Mouse (Mus musculus) CH12F3 (cell line): ENCODE results near the gene Rnf123.

Source experiments
- in situ Hi-C: fragments of 300-500 bp; cut with MboI; formaldehyde crosslinking; loops from 2 replicates; pipeline ENCODE4 v1.14.3; 2020; ENCODE audit warnings: low sequenced_read_pairs

Gene Rnf123

DNA sequence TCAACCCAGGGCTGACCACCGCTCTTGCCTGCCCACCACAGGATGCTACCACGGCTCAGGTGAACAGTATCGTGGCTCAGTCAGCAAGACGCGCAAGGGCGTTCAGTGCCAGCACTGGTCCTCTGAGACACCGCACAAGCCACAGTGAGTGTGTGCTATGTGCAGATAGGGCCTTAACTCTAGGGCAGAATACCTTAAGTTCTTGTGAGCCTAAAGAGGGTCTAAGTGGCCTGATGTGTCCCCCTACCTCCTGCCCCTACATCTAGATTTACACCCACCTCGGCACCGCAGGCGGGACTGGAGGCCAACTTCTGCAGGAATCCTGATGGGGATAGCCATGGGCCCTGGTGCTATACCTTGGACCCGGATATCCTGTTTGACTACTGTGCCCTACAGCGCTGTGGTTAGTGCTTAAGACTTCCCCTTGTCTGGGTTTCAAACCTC, at the start of gene Rnf123:
TSS of gene Rnf123 (minus strand) at position 359 of the 444 bp plus-strand sequence.
- in situ Hi-C loops = no loop called here

DNA sequence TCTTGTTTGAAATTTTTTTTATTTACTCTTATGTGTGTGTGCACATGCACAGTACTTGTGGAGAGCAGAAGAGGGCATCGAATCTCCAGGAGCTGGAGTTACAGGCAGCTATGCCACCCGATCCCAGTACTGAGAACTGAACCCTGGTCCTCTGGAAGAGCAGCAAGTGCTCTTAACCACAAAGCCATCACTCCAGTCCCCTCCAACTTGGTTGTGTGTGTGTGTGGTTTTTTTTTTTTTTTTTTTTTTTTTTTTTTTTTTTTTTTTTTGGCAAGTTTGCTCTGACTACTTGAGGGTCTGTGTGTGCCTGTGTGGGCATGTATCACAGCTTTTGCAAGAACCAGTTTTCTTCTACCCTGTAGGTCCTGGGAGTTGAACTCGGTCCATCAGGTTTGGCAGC, 49.2 kb upstream of the Rnf123 start:
- in situ Hi-C loops = no loop called here

DNA sequence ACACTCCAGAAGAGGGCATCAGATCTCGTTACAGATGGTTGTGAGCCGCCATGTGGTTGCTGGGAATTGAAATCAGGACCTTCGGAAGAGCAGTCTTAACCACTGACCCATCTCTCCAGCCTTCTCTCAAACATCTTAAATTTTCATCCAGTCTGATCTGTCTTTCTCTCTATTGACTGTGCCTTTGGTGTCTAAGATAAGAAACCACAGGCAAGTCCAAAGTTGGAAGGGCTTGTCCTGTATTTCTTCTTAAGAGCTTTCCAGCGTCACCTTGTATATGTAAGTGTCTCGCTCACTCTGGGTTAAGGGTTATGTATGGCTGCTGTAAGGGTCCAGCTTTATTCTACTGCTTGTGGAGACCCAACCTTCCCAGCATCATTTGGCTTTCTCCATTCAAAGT, 48.4 kb upstream of the Rnf123 start:
- in situ Hi-C loops = no loop called here

DNA sequence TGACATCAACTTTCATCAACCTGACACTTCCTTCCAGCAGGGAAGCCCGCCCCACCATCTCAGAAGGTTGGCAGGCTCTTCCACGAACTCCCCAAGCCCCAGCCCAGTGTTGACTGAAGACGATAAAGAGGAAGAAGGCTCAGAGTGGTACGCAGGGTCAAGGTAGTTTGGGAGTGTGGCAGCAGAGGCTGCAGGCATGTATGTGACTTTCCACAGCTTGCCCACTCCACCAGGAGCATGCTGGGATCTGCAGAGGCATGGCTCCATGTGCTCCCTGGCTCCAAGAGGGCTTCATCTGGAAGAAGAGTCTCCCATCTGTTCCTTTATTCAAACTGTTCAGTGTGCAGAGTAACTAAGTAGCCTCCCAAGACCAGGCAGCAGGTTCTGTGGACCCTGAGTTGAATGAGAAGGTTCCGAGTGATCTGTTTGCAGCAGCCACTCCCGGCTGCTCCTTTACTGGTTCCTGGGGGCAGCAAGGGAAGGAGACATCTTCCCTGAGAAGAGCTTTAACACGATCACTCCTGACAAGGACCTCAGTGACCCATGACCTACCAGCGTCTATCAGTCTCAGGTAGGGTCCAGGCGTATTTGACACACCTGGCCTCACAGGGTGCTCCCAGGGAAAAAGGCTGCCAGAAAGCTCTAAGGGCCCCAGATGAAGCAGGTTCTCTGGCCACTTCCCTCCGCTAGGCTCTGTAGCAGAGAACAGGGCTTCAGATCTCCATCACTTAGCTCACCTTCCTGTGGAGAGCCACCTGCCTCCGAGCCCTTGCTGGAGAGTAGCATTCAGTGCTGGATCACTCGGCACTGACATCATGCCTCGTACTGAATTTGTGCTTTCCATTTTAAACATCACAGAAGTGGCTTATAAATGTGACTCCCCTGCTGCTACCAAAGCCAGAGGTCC, 46.1 kb upstream of the Rnf123 start:
- in situ Hi-C loops = no loop called here

DNA sequence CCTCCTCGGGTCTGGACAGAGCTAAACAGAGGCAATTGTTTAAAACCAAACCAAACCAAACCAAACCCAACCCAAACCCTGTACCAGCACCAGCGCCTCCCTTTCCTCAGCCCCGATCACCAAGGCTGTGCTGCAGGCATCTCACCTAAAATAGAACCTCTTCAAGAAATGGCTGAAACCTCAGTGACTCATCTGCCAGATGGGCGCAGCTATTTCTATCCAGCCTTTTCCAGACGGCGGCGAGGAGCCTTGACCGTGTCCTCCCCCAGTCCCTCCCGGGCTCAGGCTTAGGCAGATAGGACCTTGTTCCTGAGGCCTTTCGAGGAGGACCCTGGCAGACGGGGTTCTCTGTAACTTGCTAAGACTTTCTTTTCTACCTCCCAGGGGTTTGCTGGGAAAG, 45.1 kb upstream of the Rnf123 start:
- in situ Hi-C loops = no loop called here

DNA sequence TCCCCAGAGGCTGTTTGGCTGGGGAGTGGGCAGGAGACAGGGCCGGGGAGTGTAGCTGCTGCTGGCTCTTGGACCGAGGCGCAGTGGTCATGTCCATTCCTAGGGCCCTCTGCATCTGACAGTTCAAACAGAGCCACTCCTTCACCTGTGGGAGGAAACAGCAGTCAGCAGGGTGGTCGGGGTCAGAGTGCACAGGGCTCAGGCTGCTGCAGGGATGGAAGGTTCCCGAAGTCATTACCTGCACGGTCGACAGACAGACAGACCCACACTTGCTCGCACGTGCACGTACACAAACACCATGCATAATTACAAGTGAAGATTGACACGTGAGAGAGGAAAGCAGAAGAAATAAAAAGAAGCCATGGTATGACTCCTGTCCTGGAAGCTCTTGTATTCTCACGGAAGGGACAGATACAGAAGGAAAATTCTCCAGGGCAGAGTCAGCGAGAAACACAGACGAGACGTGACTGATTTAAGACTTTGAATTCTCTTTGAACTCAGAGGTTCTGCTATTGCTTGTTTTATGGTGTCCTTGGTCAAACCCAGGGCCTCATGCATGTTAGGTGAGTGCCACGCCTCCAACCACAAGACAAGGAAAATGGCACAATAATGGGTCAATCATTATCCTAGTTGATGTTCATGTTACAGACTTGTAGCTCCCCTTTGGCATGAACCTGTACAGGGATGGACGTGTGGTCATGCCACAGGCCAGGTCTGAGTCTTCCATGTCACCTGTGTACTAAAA, 43.5 kb upstream of the Rnf123 start:
- in situ Hi-C loops = no loop called here

DNA sequence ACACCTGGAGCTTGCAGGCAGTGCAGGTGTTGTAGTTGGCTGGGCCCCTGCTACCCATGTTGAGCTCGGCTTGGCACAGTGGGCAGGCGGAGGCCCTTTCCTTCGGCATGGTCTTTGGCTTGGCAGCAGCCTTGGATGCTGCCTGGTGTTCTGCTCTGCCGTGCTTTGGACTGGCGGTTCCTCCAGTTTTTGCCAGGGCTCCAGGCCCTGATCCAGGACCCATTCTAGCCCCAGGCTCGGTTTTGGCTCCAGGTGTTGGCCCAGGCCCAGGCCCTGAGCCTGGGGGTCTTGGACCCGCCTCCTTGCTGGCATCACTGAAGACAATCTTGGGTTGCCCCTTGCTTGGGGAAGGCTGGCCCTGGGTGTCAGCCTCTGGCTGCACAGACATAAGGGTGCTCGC, 42.6 kb upstream of the Rnf123 start:
- in situ Hi-C loops = no loop called here

DNA sequence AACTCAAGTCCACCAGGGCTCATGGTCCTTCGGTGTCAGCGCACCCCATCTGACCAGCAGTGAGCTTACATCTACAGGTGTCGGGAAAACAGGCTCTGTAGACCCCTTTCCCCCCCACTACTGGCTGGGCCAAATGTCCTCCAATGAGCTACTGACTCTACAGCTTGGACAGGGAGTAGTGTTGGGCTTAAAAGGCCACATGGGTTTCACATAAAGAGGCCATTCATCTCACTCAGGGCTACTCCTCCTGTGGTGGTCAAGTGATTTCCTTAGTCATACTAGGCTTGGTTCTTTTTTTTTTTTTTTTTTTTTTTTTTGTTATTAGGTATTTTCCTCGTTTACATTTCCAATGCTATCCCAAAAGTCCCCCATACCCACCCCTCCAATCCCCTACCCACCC, 40.8 kb upstream of the Rnf123 start:
- in situ Hi-C loops = no loop called here

DNA sequence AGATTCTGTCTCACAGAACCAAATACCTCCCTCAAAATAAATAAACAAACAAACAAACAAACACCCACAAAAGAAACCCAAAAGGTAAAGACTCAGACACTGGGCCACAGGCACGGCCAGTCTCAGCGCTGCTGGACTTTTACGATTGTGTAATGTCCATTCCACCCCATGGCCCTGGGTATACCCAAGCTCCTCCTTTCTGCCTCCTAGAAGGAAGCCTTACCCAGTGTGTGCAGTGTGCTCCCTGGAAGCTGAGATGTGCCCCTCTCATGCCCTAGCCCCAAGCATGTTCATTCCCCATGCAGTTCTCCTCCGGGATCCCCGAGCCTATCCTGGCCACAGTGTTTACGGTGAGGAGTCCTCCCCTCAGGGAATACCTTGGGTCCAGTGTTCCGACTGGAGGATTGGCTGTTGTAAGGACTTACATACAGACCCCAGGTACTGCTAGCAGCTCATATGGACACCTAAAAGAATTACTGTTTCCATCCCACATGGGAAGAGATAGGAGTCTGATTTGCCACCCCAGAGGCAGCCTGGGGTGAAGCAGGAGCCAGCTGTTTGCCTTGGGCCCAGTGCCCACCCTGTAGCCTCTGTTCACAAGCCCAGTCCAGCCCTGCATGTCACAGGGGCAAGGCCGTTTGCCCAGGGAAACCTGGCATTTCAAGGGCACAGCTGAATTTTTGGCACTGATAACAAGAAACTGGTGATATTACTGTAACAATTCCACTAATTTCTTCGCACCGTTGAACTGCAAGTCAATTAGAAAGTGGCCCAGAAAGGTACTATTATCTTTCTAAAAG, 38.2 kb upstream of the Rnf123 start:
- in situ Hi-C loops = no loop called here

DNA sequence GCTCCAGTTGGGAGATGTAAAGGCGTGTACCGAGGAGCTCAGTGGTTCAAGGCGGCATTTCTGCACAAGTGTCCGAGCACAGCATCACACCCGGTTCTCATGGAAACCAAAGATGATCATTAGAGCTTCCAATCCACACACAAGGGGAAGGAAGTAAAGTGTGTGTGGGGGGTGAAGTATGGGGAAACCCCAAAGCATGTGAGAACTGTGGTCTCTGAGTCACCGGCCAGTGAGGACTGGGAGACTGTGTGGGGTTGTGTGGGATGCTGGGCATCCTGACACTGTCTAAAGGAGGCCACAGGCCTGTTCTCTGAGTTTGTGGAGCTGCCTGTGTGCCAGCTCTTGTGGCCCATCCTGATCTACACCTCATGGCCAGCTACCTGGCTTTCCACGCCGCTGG, 37.5 kb upstream of the Rnf123 start:
- in situ Hi-C loops = no loop called here

DNA sequence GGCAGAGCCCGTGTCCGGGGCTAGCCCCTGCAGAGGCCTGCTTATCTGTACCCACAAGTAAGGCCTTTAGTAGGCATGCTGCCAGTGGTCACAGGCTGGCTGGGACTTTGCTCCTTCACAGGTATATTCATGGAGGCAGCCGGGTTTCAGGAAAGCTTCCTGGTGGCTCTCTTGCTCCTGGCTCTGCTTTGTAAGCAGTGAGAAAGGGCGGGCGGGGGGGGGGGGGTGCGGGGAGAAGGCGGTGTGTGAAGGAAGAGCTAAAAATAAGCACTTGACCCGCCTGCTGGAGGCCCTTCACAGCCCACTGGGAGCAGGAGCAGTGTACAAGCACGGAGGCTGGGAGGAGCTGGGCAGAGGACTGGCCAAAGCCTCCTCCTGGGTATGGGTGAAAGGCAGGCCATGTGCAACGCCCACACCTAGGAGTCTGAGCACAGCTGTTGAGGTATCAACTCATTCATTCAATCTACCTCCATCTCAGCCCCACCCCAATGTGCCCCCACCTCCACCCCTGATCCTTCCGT, 36.8 kb upstream of the Rnf123 start:
- in situ Hi-C loops = no loop called here

DNA sequence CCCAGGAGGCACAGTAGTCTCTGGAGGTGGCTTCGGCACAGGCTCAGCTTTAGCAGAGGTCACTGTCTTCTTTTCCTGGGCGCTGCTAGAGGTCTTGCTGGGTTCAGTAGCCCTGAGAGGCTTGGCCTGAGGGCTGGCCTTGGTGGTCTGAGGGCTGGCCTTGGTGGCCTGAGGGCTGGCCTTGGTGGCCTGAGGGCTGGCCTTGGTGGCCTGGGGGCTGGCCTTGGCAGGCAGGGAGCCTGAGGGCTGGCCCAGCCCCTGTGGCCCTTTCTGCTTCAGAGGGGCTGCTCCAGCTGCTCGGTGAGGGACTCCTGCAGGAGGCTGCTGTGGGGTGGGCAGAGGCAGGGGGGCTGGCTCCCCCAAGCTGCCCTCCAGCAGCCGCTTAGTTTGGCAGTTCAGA, 34.0 kb upstream of the Rnf123 start:
- in situ Hi-C loops = no loop called here

DNA sequence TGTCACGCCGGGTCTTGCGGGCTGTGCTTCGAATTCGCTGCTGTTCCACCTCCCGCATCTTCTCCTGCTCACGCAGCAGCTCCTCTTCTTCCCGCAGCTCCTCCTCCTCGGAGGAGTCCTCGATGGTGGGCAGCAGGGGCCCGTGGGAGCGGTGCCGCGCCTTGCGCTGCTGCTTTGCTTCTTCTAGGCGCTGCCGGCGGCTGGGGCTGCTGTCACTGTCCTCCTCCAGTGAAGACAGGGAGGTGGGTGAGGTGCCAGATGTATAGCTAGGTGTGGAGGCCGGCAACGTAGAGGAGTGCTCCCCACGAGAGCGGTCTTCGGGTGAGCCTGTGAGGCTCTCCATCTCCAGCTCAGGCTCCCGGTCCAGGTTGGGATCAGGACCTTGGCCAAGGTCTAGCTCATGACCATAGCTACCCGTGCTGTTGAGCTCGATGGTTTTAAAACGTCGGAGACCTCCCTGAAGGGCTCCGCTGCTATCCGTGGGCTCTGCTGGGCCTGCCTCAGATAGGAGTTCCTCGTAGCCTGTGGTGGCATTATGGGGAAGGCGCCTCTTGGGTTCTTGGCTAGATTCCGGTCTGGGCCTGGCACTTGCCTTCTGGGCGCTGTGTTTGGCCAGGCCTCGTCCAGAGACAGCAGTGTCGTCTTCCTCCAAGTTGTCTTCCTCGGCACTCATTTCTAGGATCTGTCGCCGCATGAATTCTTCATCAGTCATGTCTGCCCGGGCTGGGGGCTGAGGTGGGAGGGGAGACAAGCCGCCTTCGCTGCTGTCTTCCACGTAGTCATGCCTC, 32.3 kb upstream of the Rnf123 start:
- in situ Hi-C loops = no loop called here

DNA sequence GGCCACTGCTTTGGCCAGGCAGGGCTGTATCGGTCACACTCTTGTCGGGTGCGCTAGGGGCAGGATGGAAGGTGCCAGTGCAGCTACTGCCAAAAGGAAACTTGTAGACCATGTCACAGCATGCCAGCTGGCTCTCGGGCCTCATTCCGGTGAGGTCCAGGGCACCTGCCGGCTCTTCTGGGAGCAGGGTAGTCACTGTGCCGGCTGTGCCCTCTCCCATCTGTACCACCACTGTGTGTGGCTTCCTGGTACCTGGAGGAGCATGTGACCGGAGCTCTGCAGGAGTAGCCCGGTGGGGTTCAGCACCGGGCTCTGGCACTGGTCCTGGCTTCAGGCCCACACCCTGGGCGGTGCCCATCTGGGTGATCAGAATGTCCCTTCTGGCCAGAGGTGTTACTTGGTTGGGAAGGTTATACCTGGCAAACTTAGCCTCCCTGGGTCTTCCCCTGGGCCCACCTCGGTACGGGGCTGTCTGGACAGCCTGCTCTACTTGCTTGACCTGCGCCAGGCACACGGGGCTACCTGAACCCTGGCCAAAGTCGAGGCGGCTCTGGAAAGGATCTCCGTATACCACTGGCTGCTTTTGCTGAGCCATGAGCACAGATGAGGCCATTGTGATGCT, 29.7 kb upstream of the Rnf123 start:
- in situ Hi-C loops = no loop called here

DNA sequence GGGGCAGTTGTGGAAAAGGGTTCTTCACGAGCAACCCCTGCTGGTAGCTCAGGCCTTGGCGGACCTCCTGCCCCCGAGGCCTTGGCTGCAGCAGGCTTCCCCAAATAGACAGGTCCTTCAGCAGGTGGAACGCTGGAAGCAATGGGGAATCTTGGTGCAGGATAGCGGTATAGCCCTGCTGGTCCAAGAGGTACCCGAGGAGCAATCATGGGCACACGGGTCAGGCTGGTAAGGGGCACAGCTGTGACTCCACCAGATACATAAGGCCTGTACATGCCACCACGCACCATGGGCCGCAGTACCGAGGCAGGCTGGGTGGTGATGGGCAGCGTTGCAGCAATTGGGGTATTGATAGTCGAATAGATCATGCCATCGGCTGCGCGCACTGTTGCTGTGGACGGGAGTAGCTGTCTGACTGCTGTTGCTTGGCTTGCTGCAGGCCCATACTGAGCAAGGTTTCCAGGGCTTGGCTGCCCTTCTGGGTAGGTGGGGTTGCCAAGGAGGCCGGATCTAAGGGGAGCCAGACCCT, 28.5 kb upstream of the Rnf123 start:
- in situ Hi-C loops = no loop called here

DNA sequence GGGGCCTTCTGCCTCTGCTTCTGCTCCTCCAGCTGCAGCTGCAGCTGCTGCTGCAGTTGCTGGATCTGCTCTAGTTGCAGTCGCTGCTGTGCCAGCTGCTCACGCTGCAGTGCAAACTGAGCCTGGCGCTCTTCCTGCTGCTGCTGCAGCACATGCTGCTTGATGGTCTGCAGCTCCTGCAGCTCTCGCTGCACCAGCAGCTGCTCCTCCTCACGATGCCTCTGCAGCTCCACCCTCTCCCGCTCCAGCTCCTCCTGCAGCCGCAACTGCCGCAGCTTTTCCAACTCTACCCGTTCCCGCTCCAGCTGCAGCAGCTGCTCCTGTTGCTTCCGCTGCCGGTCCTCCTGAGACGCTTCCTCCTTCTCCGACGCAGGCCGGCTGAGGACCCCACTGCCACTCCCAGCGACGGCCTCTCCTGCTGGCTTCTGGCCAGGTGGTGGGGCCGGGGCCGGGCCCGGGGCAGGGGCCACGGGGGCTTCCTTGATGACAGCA, 28.0 kb upstream of the Rnf123 start:
- in situ Hi-C loops = no loop called here

DNA sequence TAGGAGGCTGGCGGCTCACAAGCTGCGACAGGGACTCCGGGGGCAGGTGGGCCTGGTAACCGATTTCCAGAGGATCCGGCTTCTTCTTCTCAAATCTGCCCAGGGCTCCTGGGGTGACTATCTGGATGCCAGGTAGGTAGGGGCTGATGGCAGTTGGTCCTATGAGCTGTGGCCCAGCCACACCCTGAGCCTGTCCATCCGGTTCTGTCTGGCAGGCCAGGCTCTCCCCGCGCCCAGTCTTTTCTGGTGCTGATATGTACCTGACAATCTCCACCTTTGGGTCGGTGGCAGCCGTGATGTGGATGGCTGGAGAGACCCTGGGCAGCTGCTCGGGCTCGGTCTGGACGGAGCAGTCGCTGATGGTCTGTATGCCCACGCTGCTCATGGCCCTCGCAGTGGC, 27.0 kb upstream of the Rnf123 start:
- in situ Hi-C loops = no loop called here

DNA sequence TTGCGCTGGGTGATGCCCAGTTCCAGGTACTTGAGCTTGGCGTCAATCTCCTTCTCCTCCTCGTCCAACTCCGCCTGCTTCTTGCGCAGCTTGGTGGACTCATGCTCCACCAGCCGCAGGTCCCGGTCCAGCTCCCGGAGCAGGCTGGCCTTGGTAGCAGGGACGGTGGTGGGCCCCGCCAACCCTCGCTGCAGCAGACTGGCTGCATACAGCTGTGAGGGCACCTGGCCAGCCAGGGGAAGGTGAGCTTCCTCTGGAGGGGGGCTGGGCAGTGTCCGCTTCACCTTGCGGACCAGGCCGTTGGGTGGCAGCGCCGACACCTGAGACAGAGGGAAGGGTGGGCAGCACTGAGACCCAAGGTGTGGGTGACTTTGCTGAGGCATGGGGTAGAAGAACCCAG, 24.7 kb upstream of the Rnf123 start:
- in situ Hi-C loops = no loop called here

DNA sequence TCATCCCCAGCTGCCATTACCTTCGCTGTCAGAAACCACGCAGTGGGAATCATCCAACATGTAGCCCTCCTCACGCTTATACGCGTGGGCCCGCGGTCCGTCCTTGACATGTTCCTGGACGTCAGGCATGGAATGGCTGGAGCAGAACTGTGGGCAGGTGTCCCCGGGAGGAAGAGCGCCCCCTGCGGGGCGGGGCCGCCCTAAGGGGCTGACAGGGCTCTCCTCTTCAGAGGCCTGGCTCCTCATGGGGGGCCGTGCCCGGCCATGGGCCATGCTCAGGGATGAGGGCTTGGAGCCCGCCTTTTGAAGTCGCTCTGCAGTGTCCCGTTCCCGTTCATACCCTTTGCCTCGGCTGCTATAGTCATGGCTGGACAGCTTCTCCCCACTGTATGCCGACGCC, 22.9 kb upstream of the Rnf123 start:
- in situ Hi-C loops = no loop called here

DNA sequence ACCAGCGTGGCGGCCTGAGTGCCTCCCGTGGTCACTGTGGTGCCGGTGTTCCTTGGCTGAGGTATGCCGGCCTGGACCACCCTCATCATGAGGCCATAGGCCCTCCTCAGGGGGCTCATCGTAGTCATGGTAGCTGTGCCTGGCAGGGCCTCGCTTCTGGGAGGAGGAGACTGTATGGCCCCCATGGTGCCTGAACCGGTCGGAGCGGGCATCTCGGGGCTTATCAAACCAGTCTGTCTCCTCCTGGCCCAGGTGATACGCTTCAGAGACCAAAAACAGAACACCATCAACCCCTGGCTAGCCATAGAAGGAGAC, 22.4 kb upstream of the Rnf123 start:
- in situ Hi-C loops = no loop called here
